In genomic region chr12:99346982-99347381, GRCm38 (mm10) we compare ENCODE assay signal across 18 mouse cellular contexts.
A peak's percentile ranks its signal among the peaks of the same experiment; 100 is the strongest.
DNase-seq lines count a peak whose midpoint lies in the region; ATAC-seq lines count a peak whose summit lies in the region.
"Had no signal": no experiment of that assay in that cellular context is flagged by ENCODE, and none has a peak within 500 bp of the region (broad histone marks: within the 10 kb centered on the region; RNA-seq: fewer than 3 reads in every experiment).

No protein-coding gene starts in this region.

- no peak for ATAC-seq in intestine, embryonic 15.5 days
- no peak for ATAC-seq in hindbrain, embryonic 14.5 days (ENCODE audit: low FRiP score)
- ATAC-seq: forebrain, embryonic 15.5 days; liver, embryonic 12.5 days; midbrain, embryonic 13.5 days had no signal

- H3K27ac ChIP-seq in heart, embryonic 10.5 days: peak overlapping the region; percentile 43
- H3K27ac ChIP-seq in intestine, embryonic 15.5 days: peak overlapping the region; percentile 29
- no peak overlapping the region for H3K27ac ChIP-seq in hindbrain, embryonic 14.5 days
- H3K27ac ChIP-seq: embryonic facial prominence, embryonic 12.5 days; forebrain, embryonic 15.5 days; hindbrain, embryonic 12.5 days; layer of hippocampus, adult 2 months; liver, embryonic 12.5 days; midbrain, embryonic 13.5 days had no signal

- H3K27me3 ChIP-seq in heart, embryonic 10.5 days (ENCODE audit: insufficient read depth, poor library complexity, severe bottlenecking): no peaks in the 10 kb centered on the region
- no peaks in the 10 kb centered on the region for H3K27me3 ChIP-seq in intestine, embryonic 15.5 days (replicated peaks)
- H3K27me3 ChIP-seq in hindbrain, embryonic 14.5 days (ENCODE audit: control insufficient read depth, insufficient read depth, low read length): no peaks in the 10 kb centered on the region
- H3K27me3 ChIP-seq: embryonic facial prominence, embryonic 12.5 days; forebrain, embryonic 15.5 days; hindbrain, embryonic 12.5 days; liver, embryonic 12.5 days; midbrain, embryonic 13.5 days had no signal

- no peak overlapping the region for H3K9ac ChIP-seq in intestine, embryonic 15.5 days
- no peak overlapping the region for H3K9ac ChIP-seq in hindbrain, embryonic 14.5 days
- H3K9ac ChIP-seq: embryonic facial prominence, embryonic 12.5 days; forebrain, embryonic 15.5 days; hindbrain, embryonic 12.5 days; liver, embryonic 12.5 days; midbrain, embryonic 13.5 days had no signal

- H3K4me2 ChIP-seq in intestine, embryonic 15.5 days (replicated peaks): no peak overlapping the region
- no peak overlapping the region for H3K4me2 ChIP-seq in hindbrain, embryonic 14.5 days (replicated peaks)
- H3K4me2 ChIP-seq: embryonic facial prominence, embryonic 12.5 days; forebrain, embryonic 15.5 days; hindbrain, embryonic 12.5 days; liver, embryonic 12.5 days; midbrain, embryonic 13.5 days had no signal

- H3K9me3 ChIP-seq in heart, embryonic 10.5 days: no peaks in the 10 kb centered on the region
- no peaks in the 10 kb centered on the region for H3K9me3 ChIP-seq in intestine, embryonic 15.5 days
- H3K9me3 ChIP-seq in hindbrain, embryonic 14.5 days (ENCODE audit: control insufficient read depth, low read length): no peaks in the 10 kb centered on the region
- H3K9me3 ChIP-seq: embryonic facial prominence, embryonic 12.5 days; forebrain, embryonic 15.5 days; hindbrain, embryonic 12.5 days; liver, embryonic 12.5 days; midbrain, embryonic 13.5 days had no signal

- H3K4me3 ChIP-seq in heart, embryonic 10.5 days: no peak overlapping the region
- no peak overlapping the region for H3K4me3 ChIP-seq in intestine, embryonic 15.5 days (replicated peaks)
- no peak overlapping the region for H3K4me3 ChIP-seq in hindbrain, embryonic 14.5 days (replicated peaks; ENCODE audit: low read length)
- H3K4me3 ChIP-seq: embryonic facial prominence, embryonic 12.5 days; forebrain, embryonic 15.5 days; hindbrain, embryonic 12.5 days; layer of hippocampus, adult 2 months; liver, embryonic 12.5 days; midbrain, embryonic 13.5 days had no signal

- H3K4me1 ChIP-seq in heart, embryonic 10.5 days: peaks cover 69% of the 10 kb centered on the region
- H3K4me1 ChIP-seq in intestine, embryonic 15.5 days (replicated peaks): peaks cover 47% of the 10 kb centered on the region
- H3K4me1 ChIP-seq in hindbrain, embryonic 14.5 days (replicated peaks; ENCODE audit: control insufficient read depth, insufficient read depth, low read length): peaks cover 33% of the 10 kb centered on the region

- peaks cover 4% of the 10 kb centered on the region; the same call in 1 of the 2 replicates for H3K36me3 ChIP-seq in heart, embryonic 10.5 days
- no peaks in the 10 kb centered on the region for H3K36me3 ChIP-seq in intestine, embryonic 15.5 days
- H3K36me3 ChIP-seq in hindbrain, embryonic 14.5 days (replicated peaks; ENCODE audit: control insufficient read depth, insufficient read depth): no peaks in the 10 kb centered on the region
- H3K36me3 ChIP-seq: embryonic facial prominence, embryonic 12.5 days; forebrain, embryonic 15.5 days; hindbrain, embryonic 12.5 days; liver, embryonic 12.5 days; midbrain, embryonic 13.5 days had no signal

- DNase-seq in heart, embryonic 10.5 days (ENCODE audit: low spot score): no peak
- DNase-seq in heart, adult 8-10 months (ENCODE audit: low spot score): no peak
- peak; percentile 75 for DNase-seq in lung, postnatal 36 days
- DNase-seq in lung, postnatal 4 days: no peak
- no peak for DNase-seq in ovary, postnatal 10 days (ENCODE audit: low spot score)
- DNase-seq in hindbrain, embryonic 14.5 days (ENCODE audit: low spot score): no peak
- DNase-seq: cerebellum, adult 11 months; cerebellum, postnatal 25 days; kidney, postnatal 10 days; retina, postnatal 1 day; thymus, adult 18-20 months had no signal

- 59% methylated on average over 3 of the region's 3 CpGs for WGBS in heart, embryonic 10.5 days
- 64% methylated on average over 3 of the region's 3 CpGs for WGBS in intestine, embryonic 15.5 days
- 77% methylated on average over 3 of the region's 3 CpGs for WGBS in hindbrain, embryonic 14.5 days
